Mouse (Mus musculus): ENCODE measurements around the gene Ascc1.

GRCm38 (mm10) chr10:60081905-60082304 is 79.3 kb downstream of the Ascc1 start:
- TF ChIP-seq ZNF384 (IDR thresholded peaks at IDR 0.05; ENCODE audit: low read depth, low read length) (no peak), TAL1 (IDR thresholded peaks at IDR 0.05; ENCODE audit: low read length) (no peak), TCF12 (IDR thresholded peaks at IDR 0.05; ENCODE audit: low read depth, low read length) (no peak), CTCF (IDR thresholded peaks at IDR 0.05 in 2 of 3, conservative IDR thresholded peaks at IDR 0.05 in 1 of 3; ENCODE audit: control insufficient read depth in 1 of 3, insufficient read depth in 1 of 3, low read depth in 2 of 3, low read length in 3 of 3, poor library complexity in 1 of 3, severe bottlenecking in 1 of 3) (no peak), USF1 (IDR thresholded peaks at IDR 0.05; ENCODE audit: low read depth, low read length) (no peak), KAT2A (conservative IDR thresholded peaks at IDR 0.05; ENCODE audit: low read depth, low read length) (no peak), POLR2A (IDR thresholded peaks at IDR 0.05; ENCODE audit: control insufficient read depth in 1 of 2, insufficient read depth in 1 of 2, low read depth in 1 of 2, low read length in 2 of 2, poor library complexity in 1 of 2) (no peak)
